Mouse (Mus musculus) C2C12 (cell line): ENCODE results near the gene Pappa. TPM values are rescaled to one million over a fixed set of nuclear protein-coding genes. Genes with fewer than 3 reads are reported as not detected.

Experiments
- H3K27me3 ChIP-seq: one replicate; pipeline ENCODE4 v1.6.1; 2011; ENCODE audit not compliant: control insufficient read depth, insufficient read depth, insufficient read length
- H3K36me3 ChIP-seq: one replicate; pipeline ENCODE4 v1.6.1; 2011; ENCODE audit not compliant: control insufficient read depth, insufficient read depth
- H3K4me3 ChIP-seq: one replicate; pipeline ENCODE4 v1.5.1; 2011; ENCODE audit warnings: mild to moderate bottlenecking, control low read depth; ENCODE audit not compliant: poor library complexity, insufficient read depth, severe bottlenecking
- H3K79me2 ChIP-seq: one replicate; pipeline ENCODE4 v1.6.1; 2011; ENCODE audit not compliant: control insufficient read depth, insufficient read depth
- H3K79me3 ChIP-seq: one replicate; pipeline ENCODE4 v1.6.1; 2011; ENCODE audit warnings: low read depth, control low read depth
- H3ac ChIP-seq: one replicate; pipeline ENCODE3; 2011; ENCODE audit warnings: low read depth; ENCODE audit not compliant: control insufficient read depth, insufficient read length
- CEBPB ChIP-seq: IDR thresholded peaks from one replicate; pipeline ENCODE4 v1.6.1; 2011; ENCODE audit warnings: low read depth, mild to moderate bottlenecking, control low read depth, moderate library complexity
- CTCF ChIP-seq: IDR thresholded peaks from one replicate; pipeline ENCODE4 v1.5.1; 2011; ENCODE audit not compliant: control insufficient read depth, insufficient read depth, insufficient read length
- FOSL1 ChIP-seq: IDR thresholded peaks from one replicate; pipeline ENCODE4 v1.8.0; 2011; ENCODE audit warnings: mild to moderate bottlenecking, low read length; ENCODE audit not compliant: poor library complexity, insufficient read depth, severe bottlenecking
- MAX ChIP-seq: IDR thresholded peaks from one replicate; pipeline ENCODE4 v1.6.1; 2011; ENCODE audit warnings: mild to moderate bottlenecking, control low read depth
- MYOD1 ChIP-seq: IDR thresholded peaks from one replicate; pipeline ENCODE4 v1.6.1; 2011; ENCODE audit warnings: low read depth; ENCODE audit not compliant: control insufficient read depth, insufficient read length
- MYOG ChIP-seq: IDR thresholded peaks from one replicate; pipeline ENCODE4 v1.6.1; 2011; ENCODE audit not compliant: control insufficient read depth, insufficient read length; ENCODE audit errors: extremely low read depth
- USF1 ChIP-seq: IDR thresholded peaks from one replicate; pipeline ENCODE4 v1.6.1; 2011; ENCODE audit warnings: low read depth, mild to moderate bottlenecking, control low read depth, moderate library complexity
- polyA plus RNA-seq: library from polyadenylated mRNA; unstranded; fragments of >200 nt; fragmentation: generic; extraction: Trizol; gene quantifications from one replicate; pipeline ENCODE4 v1.2.1, GENCODE M21; 2012; ENCODE audit warnings: missing spikeins

Gene Pappa
- polyA plus RNA-seq, 1 experiment = 0.57 TPM

GRCm38 (mm10) chr4:65296356-65296967 lies 172.5 kb downstream of the Pappa start:
- no peak for TF ChIP-seq FOSL1
- TF ChIP-seq MYOD1 = no peak
- no peak for TF ChIP-seq MAX
- TF ChIP-seq MYOG = no peak
- no peak for TF ChIP-seq CEBPB
- H3K36me3 ChIP-seq = no peaks in the 10 kb centered on the region
- no peaks in the 10 kb centered on the region for H3K27me3 ChIP-seq
- H3K4me3 ChIP-seq = no peak overlapping the region
- H3K79me2 ChIP-seq = no peaks in the 10 kb centered on the region
- H3ac ChIP-seq = no peak overlapping the region
- no peaks in the 10 kb centered on the region for H3K79me3 ChIP-seq

GRCm38 (mm10) chr4:65296968-65297499 lies 173.1 kb downstream of the Pappa start:
- H3K79me2 ChIP-seq = no peaks in the 10 kb centered on the region
- no peak overlapping the region for H3K4me3 ChIP-seq
- H3K79me3 ChIP-seq = no peaks in the 10 kb centered on the region
- no peaks in the 10 kb centered on the region for H3K36me3 ChIP-seq
- H3K27me3 ChIP-seq = no peaks in the 10 kb centered on the region
- TF ChIP-seq CTCF (no peak), MAX (no peak), FOSL1 (no peak), CEBPB (no peak), MYOD1 (no peak), USF1 (no peak), MYOG (no peak)
- H3ac ChIP-seq = no peak overlapping the region

DNA sequence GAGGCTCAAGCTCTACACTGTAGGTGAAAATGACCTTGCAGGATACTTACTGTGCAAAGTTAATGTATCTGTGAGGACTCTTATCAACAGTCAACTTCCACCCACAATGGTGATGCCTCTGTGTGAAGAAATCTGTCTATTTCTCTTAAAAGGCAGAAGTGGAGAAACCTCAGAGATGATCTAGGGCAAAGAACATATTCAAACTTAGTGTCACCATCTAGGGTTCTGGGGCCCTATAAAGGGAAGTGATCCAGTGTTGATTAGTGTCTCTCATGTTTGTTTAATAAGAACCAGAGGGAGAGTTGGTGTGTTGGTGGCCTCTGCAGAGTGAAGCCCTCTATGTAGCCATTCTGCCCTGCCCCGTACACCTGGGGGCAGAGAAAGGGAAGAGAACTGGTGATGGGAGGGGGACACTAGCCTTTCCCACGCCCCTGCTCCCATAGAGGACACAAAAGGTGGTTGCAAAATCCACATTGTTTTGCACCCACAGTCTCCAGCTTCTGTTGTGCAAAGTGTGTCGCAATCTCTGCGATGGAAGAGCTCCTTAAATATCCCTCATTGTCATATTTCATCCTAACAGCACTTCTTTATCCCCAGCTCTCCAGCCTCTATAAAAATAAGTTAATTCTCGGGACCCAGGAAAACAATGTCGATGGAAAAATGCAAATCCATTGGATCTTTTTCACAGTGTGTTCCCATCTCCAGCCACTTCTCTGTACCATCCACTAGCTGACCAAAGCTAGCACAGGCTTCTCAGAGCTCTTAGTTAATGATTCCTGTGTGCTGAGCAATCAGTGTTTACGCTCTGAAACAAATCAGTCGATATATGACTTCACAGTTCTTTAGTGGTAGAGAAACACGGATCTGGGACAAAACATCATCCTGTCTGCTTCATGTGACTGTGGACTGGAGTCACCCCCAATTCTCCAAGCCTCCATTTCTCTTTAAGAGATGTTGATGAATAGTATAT lies 174.5 kb downstream of the Pappa start:
- Histone ChIP-seq H3K36me3 (no peaks in the 10 kb centered on the region), H3K79me3 (no peaks in the 10 kb centered on the region), H3K79me2 (no peaks in the 10 kb centered on the region), H3K4me3 (no peak overlapping the region), H3ac (no peak overlapping the region), H3K27me3 (no peaks in the 10 kb centered on the region)
- TF ChIP-seq FOSL1 = no peak
- peak; percentile 4 for TF ChIP-seq CEBPB

- H3K79me2 ChIP-seq = no peaks in the 10 kb centered on the region
- H3K36me3 ChIP-seq = no peaks in the 10 kb centered on the region
- no peaks in the 10 kb centered on the region for H3K27me3 ChIP-seq
- no peak overlapping the region for H3ac ChIP-seq
- no peak overlapping the region for H3K4me3 ChIP-seq
- TF ChIP-seq CTCF (no peak), MYOD1 (no peak), FOSL1 (no peak), MYOG (no peak), CEBPB (no peak), MAX (no peak), USF1 (no peak)
- no peaks in the 10 kb centered on the region for H3K79me3 ChIP-seq
Measured at GRCm38 (mm10) chr4:65299365-65299764, 175.4 kb downstream of the Pappa start.

- H3K79me3 ChIP-seq = no peaks in the 10 kb centered on the region
Measured at GRCm38 (mm10) chr4:65300431-65300830, 176.5 kb downstream of the Pappa start.

GRCm38 (mm10) chr4:65302666-65303065 lies 178.7 kb downstream of the Pappa start:
- H3K4me3 ChIP-seq = no peak overlapping the region
- no peaks in the 10 kb centered on the region for H3K79me3 ChIP-seq
- no peaks in the 10 kb centered on the region for H3K27me3 ChIP-seq
- TF ChIP-seq CTCF (no peak), MYOG (no peak), USF1 (no peak), CEBPB (no peak), MAX (no peak), MYOD1 (no peak), FOSL1 (no peak)
- no peaks in the 10 kb centered on the region for H3K36me3 ChIP-seq
- H3K79me2 ChIP-seq = no peaks in the 10 kb centered on the region
- H3ac ChIP-seq = no peak overlapping the region

More at GRCm38 (mm10) chr4:65300431-65300830, 176.5 kb downstream of the Pappa start:
- H3ac ChIP-seq = no peak overlapping the region
- no peaks in the 10 kb centered on the region for H3K79me2 ChIP-seq
- no peaks in the 10 kb centered on the region for H3K36me3 ChIP-seq
- H3K27me3 ChIP-seq = no peaks in the 10 kb centered on the region
- H3K4me3 ChIP-seq = no peak overlapping the region
- TF ChIP-seq FOSL1 = no peak
